Mouse (Mus musculus): ENCODE results near the gene Ilf3. TPM values are rescaled to one million over a fixed set of nuclear protein-coding genes. Genes with fewer than 3 reads are reported as not detected.

The Ilf3 gene
- polyA plus RNA-seq, 1 experiment: 94.0 TPM

- peaks cover 13% of the 10 kb centered on the region for H3K4me1 ChIP-seq (ENCODE audit: control insufficient read depth, insufficient read depth, low read length)
- no peak overlapping the region for H3K27ac ChIP-seq (ENCODE audit: insufficient read depth, low read length)
- TF ChIP-seq CTCF (IDR thresholded peaks at IDR 0.05; ENCODE audit: borderline replicate concordance, insufficient read depth, low read length): no peak
- no peak for TF ChIP-seq POLR2A (IDR thresholded peaks at IDR 0.05; ENCODE audit: low read depth, low read length)
- H3K4me3 ChIP-seq (ENCODE audit: insufficient read depth, low read length): no peak overlapping the region
These were observed 86.9 kb downstream of the Ilf3 start for GRCm38 (mm10) chr9:21454556-21454955.

Other genes starting within 250 kb of the Ilf3 start
- 11.1 and 15.1 TPM in 2 replicates for gene Tyk2, start 236.6 kb upstream of the Ilf3 start, polyA plus RNA-seq (2011; ENCODE audit: insufficient read length, low read depth, missing spikeins)
- 142 and 166 TPM in 2 replicates for gene Cdc37, start 217.9 kb upstream of the Ilf3 start, polyA plus RNA-seq (2011; ENCODE audit: insufficient read length, low read depth, missing spikeins)
- 14.7 and 20.6 TPM in 2 replicates for gene Pde4a, start 202.2 kb upstream of the Ilf3 start, polyA plus RNA-seq (2011; ENCODE audit: insufficient read length, low read depth, missing spikeins)
- gene Keap1, start 128.5 kb upstream of the Ilf3 start, polyA plus RNA-seq (2011; ENCODE audit: insufficient read length, low read depth, missing spikeins): 23.2 and 27.4 TPM in 2 replicates
- not detected in 2 replicates for gene S1pr5, start 119.4 kb upstream of the Ilf3 start, polyA plus RNA-seq (2011; ENCODE audit: insufficient read length, low read depth, missing spikeins)
- 5.3 and 8.2 TPM in 2 replicates for gene Atg4d, start 102.6 kb upstream of the Ilf3 start, polyA plus RNA-seq (2011; ENCODE audit: insufficient read length, low read depth, missing spikeins)
- 24.9 and 28.9 TPM in 2 replicates for gene Kri1, start 79.9 kb upstream of the Ilf3 start, polyA plus RNA-seq (2011; ENCODE audit: insufficient read length, low read depth, missing spikeins)
- 13.0 and 16.5 TPM in 2 replicates for gene Cdkn2d, start 76.5 kb upstream of the Ilf3 start, polyA plus RNA-seq (2011; ENCODE audit: insufficient read length, low read depth, missing spikeins)
- not detected in 2 replicates for gene Ap1m2, start 55.5 kb upstream of the Ilf3 start, polyA plus RNA-seq (2011; ENCODE audit: insufficient read length, low read depth, missing spikeins)
- 115 and 125 TPM in 2 replicates for gene Slc44a2, start 47.2 kb upstream of the Ilf3 start, polyA plus RNA-seq (2011; ENCODE audit: insufficient read length, low read depth, missing spikeins)
- 30.0 and 35.8 TPM in 2 replicates for gene Qtrt1, start 44.0 kb downstream of the Ilf3 start, polyA plus RNA-seq (2011; ENCODE audit: insufficient read length, low read depth, missing spikeins)
- 77.2 and 93.4 TPM in 2 replicates for gene Dnm2, start 57.0 kb downstream of the Ilf3 start, polyA plus RNA-seq (2011; ENCODE audit: insufficient read length, low read depth, missing spikeins)
- gene Tmed1, start 142.4 kb downstream of the Ilf3 start, polyA plus RNA-seq (2011; ENCODE audit: insufficient read length, low read depth, missing spikeins): 29.6 and 32.1 TPM in 2 replicates
- 0.44 TPM in 1 of 2 replicates, not detected in the other for gene AB124611, start 158.3 kb downstream of the Ilf3 start, polyA plus RNA-seq (2011; ENCODE audit: insufficient read length, low read depth, missing spikeins)
- 96.3 and 105 TPM in 2 replicates for gene Carm1, start 179.0 kb downstream of the Ilf3 start, polyA plus RNA-seq (2011; ENCODE audit: insufficient read length, low read depth, missing spikeins)
- 29.1 and 31.6 TPM in 2 replicates for gene Timm29, start 224.9 kb downstream of the Ilf3 start, polyA plus RNA-seq (2011; ENCODE audit: insufficient read length, low read depth, missing spikeins)
- 7.2 and 7.4 TPM in 2 replicates for gene Yipf2, start 225.0 kb downstream of the Ilf3 start, polyA plus RNA-seq (2011; ENCODE audit: insufficient read length, low read depth, missing spikeins)
- gene Smarca4, start 248.3 kb downstream of the Ilf3 start, polyA plus RNA-seq (2011; ENCODE audit: insufficient read length, low read depth, missing spikeins): 73.5 and 81.7 TPM in 2 replicates